In the genomic region with DNA sequence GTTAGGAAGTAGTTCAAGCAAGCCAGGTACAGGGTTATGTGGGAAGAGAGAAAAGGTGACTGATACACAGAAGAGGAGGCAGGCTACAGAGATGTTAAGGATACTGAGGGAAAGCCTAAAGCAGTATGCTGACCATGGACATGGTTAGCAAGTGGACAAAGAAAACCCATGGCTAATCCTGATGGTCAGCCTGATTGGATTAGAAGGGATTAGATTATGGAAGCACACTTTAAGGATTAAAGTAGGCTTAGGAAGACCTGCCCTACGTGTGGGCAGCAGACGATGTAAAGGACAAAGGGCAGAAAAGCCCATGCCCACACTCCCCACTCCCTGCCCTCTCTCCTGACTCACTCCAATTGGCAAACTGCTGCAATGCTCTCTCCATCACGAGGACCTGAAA, we compare ENCODE assay signal across 18 mouse cellular contexts.
"Had no signal": no experiment of that assay in that cellular context is flagged by ENCODE, and none has a peak within 500 bp of the region (broad histone marks: within the 10 kb centered on the region; RNA-seq: fewer than 3 reads in every experiment).

No protein-coding gene starts in this region.

- DNase-seq: liver, embryonic 13.5 days; liver, postnatal 0 days; lung, adult 2 months; lung, postnatal 14 days; lung, postnatal 36 days; midbrain, embryonic 14.5 days; right cerebral cortex, postnatal 14 days; thymus, adult 2 months; thymus, postnatal 25 days; thymus, postnatal 4 days had no signal

- H3K4me3 ChIP-seq: liver, embryonic 13.5 days; liver, embryonic 15.5 days; lung, embryonic 15.5 days; megakaryocyte, embryonic 14.5 days; midbrain, embryonic 12.5 days; neural tube, embryonic 12.5 days; stomach, embryonic 15.5 days had no signal

- H3K27ac ChIP-seq: liver, embryonic 13.5 days; liver, embryonic 15.5 days; lung, embryonic 15.5 days; macrophage; midbrain, embryonic 12.5 days; neural tube, embryonic 12.5 days; stomach, embryonic 15.5 days; stomach, postnatal 0 days had no signal
